Mouse (Mus musculus) CD4-positive, CD25-positive, alpha-beta regulatory T cell, adult 4 months (primary cell): Measurements from ENCODE around the gene Tdrd7. TPM values are rescaled to one million over a fixed set of nuclear protein-coding genes. Genes with fewer than 3 reads are reported as not detected.

Experiments
- ATAC-seq: one replicate; pipeline ENCODE4 v1.8.0; 2017
- polyA plus RNA-seq, 2 experiments: library from polyadenylated mRNA; unstranded; fragments of 100-300 nt; shearing (Covaris generic); gene quantifications; one replicate each; pipeline ENCODE4 v1.2.1; 2017

Tdrd7 gene
- 1 to 10 TPM; 7.2 to 8.9 TPM for polyA plus RNA-seq

DNA sequence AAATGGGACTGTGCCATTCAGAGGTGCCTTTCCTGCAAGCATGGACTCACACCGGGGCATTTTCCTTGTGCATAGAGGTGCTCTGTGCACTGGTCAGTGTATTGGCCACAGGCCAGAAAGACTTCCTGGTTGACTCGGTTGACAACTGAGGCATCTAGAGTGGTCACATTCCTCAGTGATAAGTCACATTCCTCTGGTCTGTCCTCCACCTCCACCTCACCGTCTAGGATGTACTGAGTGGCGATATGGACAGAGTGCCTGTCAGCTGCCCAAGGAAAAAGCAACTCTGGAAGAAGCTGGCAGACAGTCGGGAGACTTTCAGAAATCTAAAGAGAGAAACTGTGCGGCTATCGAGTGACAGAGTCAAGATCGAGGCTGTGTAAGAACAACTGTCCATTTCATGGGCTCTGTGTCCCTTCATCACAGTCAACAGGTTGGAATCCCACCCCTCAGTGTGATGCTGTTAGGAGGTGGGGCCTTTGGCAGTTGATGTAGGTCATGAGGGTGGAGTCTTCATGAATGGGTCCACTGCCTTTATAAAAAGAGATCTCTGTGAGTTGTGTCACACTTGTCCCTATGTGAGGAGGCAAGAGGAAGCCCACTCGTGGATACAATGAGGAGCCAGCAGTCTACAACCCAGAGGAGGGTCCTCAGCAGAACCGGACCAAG is at the start of gene Tdrd7:
TSS of gene Tdrd7 (plus strand) at position 564 of the 669 bp plus-strand sequence.
- ATAC-seq, result no peak

DNA sequence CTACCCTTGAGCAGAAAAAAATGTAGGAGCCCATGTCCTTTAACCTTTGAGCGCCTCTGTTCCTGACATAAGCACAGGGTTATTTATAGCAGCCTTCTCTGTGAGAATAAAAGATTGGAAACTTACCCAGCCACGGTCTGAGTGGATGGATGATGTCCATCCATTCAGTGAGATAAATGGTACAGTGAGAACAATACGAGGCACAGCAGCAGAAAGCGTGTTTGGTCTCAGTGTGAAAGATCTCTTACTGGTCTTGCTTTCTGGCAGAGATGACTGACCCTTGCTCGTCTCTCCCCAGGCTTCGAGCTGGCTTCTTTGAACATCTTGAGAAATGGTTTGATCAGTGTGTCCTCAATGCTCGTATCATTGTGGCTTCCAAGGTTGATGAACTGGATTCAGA is 48.0 kb upstream of the Tdrd7 start:
- ATAC-seq, result no peak

DNA sequence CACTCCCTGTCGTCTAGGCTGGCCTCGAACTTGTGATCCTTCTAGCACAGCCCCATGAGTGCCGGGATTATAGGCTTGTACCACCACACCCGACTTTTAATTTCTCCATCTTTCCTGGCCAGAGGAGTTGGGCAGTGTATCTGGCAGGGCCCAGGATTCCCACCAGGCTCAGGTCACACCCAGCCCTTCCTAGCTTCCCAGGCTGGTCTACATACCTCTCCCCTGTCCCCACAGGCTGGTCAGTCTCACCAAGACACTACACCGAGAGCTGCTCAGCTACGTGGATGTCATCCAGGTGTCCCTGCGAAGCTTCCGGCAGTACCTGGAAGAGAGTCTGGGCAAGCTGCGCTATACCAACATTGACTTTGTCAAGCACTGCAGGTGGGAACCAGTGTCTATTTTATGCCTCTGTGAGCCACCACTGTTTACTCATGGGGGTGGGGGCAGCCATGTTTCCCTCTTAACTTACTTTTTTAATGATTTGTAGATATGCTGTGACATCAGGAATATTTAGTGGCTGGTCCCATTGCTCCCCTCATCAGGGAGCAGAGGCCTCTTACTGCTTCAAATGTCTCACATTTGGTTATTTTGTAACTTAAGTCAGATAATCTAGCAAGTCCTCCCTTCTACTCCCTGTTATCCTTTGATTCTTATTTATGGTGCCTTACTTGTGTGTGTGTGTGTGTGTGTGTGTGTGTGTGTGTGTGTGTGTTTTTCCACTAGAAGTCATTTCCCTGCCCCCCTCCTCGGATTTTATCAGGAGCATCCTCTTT is 43.3 kb upstream of the Tdrd7 start:
- no peak for ATAC-seq

DNA sequence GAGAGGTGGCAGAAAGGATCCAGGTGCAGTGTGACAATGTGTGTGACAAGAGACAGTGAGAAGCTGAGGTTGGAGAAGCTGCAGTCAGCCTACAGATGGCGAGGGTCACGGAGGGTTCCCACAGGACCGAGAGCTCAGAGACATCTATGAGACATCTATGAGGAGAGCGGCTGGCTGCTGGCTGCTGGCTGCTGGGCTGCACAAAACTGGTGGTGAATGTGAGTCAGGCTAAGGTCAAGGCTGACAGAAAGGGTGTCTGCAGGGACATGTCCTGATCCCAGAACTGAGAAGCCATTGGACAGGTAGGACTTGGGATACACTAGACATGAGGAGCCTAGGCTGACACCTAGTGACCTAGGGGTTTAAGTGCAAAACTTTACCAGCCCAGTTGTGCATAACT is 41.1 kb upstream of the Tdrd7 start:
- no peak for ATAC-seq

DNA sequence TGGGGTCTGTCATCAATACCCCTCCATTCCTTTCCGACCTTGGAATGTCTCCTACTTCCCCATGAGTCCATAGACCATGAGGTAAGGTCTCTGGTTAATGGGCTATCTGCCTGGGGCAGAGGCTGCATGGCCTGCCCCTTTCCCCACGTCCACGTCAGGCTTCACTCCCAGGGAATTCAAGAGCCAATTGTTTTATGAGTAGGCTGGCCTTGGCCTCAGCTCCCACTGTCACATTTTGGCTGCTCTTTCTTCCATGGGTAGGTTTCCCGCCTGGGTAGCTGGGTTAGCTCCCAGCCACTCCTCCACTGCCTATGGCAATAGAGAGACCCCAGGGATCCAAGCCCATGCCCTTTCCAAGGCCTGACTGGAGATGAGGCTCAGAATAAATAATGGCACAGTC is 36.6 kb upstream of the Tdrd7 start:
- no peak for ATAC-seq

DNA sequence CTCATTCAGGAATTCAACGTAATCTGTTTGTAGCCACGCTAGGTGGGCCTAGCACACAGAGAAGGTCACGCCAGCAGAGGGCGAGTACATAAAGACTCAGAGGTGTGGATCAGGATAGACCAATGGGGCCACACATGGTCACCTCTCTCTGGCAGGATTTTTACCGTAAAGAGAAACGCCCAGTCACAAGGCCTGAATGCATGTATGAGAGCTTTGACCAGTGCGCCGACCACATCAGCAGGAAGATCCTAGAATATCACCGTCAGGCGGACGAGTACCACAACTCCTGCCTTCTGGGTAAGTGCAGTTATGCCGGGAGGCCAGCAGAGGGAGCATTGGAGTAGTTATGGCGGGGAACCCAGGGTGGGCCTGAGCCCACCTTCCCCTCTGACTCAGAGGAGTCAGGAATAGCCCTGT is 23.5 kb upstream of the Tdrd7 start:
- ATAC-seq, result peak; percentile 57

DNA sequence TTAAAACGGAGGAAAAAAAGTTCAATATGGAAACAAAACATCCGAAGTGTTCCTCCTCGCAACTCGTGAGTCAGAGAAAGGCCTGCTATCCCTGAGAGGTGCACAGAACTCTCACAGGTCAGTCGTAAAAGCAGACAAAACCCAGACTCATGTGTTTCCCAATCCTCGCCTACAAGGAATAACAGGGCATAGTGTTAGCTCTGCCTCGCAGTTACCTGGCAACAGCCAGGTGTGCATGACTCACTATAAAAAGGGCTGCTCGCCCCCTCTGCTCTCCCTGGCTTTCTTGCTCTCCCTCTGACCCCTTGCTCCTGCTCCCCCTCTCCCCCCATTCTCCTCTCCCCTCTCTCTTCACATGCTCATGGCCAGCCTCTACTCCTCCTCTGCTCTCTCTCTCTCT is 17.4 kb upstream of the Tdrd7 start:
- ATAC-seq, result no peak

DNA sequence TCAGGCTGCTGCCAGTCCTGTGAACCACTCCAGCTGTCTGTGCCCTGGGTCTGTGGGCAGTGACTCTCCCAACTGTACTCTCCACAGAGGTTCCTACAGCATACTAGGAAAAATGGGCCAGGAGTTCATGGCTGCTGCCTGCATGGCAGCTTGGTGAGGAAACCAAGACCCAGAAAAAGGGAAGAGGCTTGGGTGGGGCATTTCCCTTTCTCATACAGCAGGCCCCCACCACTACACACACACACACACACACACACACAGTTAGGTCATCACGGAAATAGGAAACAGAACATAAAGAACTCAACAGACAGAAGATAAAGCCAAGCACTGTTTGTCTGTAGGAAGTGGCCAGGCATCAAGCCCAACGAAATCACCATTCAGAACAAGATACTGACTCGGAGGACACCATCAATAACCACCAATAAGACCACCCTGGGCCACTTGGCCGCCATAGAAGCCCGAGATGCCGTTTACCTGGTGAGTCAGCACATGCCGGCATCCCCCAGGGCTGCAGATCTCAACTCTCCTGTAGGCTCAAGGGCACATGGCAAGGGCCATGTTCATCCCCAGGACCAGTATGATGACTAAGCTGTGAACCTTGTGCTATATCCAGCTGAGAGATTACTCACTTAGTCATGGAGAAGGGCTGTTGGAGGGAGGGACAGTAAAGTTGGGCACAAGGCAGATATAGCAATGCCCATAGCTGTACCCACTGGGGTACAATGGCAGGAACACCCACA is 15.9 kb upstream of the Tdrd7 start:
- no peak for ATAC-seq

DNA sequence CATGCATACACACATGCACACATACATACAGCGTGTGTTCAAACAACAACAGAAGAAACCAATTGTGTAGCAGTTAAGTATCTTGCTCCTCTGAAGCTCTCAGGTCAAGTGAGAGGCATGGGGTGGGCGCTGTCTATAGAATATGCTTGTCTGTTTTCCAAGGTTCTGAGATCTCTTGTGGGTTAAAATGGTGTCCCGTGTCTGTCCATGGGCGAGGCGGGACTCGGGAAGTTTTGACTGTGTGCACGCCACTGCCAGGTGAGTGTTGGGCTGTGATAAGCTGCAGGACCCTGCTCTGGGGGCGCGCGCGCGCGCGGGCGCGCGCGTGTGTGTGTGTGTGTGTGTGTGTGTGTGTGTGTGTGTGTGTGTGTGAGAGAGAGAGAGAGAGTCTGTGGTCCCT is 13.3 kb upstream of the Tdrd7 start:
- ATAC-seq, result no peak

DNA sequence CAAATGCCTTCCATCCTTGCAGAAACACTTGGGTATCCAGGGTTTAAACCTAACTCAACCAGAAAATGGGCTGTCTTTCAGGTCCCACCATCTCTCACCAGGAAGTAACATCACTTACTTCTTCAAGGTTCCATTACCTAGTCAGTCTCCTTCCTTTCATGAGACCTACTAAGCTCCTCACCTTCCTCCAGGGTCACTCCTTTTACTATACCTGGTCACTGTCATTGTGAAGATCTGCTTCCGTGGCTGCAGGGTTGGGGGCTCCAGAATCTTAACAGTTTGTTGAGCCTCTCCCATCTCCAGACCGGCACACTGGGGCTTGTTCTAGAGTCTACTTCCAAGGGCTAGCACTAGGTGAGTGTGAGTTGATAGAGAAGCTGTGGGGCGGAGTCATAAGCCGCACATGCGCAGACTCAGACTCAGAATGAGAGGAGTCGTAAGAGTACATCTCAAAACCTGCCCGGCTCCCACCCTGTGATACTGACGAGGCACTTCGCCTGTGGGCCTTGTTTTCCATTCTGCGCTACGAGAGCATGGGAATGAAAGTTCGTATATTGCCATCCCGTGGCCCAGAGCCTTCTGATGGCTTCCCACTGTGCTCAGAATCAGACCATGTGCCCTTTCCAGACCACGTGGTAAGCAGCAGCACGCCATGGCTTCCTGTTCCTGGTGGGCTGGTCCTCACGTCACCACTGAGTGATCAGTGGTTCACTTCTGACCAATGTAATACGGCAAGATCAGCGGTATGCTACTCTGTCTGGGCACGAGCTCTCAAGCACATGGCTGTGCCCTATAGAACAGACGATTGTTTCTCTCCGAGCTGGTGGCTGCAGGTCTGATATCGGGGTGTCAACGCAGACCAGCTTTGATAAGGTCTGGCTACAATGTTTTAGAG is 11.9 kb upstream of the Tdrd7 start:
- ATAC-seq, result no peak

DNA sequence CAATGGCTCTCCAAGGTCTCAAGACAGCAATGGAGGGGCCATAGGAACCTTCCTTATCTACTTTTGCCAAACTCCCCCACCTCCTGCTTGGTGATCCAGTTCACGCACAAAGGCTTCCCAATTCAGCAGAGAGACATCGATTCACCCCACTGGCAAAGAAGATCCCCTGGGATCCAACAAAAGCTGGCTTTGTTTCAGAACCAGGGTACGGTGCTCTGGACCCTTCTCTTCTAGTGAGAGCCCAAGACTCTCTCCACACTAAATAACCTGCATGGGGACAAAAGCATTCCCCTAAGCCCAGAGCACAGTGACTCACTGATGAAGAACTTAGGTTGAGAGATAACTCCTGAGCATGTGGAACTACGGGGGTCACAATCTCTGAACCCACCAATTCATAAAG is 9.9 kb upstream of the Tdrd7 start:
- no peak for ATAC-seq

DNA sequence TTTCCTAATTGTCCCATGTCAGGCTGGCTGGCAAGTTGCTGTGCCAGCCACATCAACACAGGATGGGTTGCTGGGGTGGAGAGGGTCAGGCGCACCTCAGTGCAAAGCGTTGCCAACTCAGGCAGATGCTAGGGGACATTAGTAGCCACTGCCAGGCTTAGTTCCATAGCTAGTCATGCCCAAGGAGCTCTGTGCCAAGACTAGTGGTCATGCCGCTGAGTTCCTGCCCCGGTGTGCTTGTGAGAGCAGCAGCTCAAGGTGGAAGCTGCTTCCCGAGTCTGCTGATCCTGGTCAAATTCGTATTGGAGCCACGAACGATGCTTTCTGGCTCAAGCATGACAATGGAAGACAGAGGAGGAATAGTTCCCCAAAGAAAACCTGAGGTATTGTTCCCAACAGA is 9.0 kb upstream of the Tdrd7 start:
- no peak for ATAC-seq

DNA sequence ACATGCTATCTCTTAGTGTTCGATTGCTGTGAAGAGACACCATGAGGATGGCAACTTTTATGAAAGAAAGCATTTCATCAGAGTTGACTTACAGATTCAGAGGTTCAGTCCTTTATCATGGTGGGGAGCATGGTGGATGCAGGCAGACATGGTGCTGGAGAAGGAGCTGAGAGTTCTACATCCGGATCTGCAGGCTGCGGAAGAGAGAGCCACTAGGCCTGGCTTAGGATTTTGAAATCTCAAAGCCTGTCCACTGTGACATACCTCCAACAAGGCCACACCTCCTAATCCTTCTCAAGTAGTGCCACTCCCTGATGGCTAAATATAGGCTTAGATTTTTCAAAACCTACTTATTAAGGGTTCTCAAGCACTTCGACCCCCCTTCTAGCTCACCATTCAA is 8.4 kb upstream of the Tdrd7 start:
- ATAC-seq, result no peak

DNA sequence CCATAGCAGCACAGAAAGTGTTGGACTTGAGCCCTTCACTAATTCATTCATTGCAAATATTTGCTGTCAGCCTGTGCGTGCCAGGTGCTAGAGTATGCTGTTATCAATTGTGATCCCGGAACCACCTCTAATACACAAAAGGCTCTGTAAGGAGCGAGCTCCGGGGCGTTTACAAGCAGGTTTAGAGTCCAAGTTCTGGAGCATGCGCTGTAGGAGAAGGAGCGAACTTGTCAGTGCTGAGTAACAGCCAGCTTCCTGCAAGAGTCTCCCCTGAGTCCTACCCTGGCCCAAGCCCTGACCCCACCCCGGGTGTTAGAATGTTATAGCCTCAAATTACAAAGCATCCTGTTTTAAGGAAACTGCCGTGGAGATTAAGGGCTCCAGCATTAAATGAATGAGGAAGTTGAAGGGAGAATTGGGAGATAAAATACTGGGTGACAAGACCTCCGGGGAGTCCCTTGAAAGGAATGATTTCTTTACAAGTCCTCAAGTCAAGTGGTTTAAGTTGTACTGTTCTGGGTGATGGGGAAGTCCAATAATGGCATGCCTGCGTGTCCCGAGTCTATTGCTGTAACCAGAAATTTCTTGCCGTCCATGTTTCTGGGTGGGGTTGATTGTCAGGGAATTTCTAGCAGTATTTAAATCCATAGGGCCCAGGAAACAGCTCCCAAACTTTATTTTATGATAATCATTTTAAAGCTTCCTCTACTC is 758 bp downstream of the Tdrd7 start:
- ATAC-seq, result no peak

DNA sequence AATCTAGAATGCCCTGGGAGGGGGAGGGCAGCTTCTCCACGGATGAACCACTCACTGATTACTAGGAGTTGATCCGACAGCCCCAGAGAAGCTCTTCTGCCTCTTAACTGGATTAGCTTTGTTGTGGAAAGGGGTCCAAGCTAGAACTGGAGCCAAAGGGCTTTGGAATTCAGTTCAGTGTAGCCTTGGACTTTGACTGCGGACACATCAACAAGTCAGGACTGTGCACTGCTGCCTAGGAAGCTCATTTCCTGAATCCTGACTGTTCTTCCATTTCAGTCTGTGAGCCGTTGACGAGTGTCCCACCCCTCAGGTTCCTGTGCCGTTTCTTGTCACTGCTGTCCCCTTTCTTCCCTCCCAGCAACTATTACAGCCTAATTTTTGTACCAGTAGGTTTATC is 1.6 kb downstream of the Tdrd7 start:
- no peak for ATAC-seq

DNA sequence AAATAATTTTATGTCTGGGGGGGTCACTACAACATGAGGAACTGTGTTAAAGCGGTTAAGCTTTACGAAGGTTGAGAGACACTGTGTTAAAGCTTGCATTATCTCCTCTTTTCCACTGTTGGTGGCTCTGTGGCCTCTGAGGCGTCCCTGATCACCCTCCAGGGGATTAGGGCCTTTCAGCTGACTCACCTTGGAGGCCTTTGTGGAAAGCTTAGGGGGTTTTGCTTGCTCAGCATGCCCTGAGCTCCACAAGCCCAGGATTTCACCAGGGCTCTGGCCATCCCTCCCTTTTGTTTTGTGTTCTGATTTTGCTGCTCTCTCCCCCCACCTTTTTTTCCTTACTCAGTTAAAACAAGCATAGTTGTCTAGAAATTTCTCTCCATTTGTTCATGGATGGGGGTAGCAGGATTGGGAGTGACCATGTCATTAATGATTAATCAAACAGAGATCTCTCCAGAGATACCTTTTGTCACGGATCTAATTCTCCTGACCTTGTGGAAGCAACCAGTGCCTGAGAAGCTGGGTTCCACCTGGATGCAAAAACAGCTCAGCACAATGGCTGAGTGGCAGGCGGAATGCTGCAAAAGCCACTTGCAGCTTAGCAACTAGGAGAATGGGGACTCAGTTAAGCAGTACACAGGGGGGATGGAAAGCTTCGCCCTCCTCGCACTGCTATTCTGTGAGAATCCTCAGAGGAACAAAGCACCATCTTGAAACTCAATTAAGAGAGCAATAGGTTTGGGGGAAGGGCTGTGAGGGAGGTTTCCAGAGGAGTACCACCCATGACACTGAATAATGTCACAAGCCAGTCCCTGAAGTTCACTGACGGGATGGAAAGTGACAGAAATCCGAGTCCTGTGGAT is 2.6 kb downstream of the Tdrd7 start:
- ATAC-seq, result no peak

DNA sequence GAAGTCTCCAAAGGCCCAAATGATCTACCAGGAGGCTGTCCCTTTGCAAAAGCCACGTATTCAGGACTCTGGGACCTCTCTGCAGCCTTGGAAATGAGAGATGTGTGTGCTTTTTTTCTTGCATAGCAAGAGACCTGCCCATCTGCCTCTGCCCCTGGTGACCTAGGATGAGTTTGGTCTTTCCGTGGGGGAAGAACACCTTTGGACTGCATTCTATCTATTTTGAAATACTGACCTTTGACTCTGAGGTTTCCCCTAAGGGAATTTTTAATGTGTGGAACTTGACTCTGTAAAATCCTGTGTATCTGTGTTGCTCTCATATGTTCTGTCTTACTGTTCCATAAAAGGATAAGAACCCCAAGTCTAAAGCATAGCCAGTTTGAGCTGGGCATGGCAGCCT is 3.9 kb downstream of the Tdrd7 start:
- no peak for ATAC-seq

DNA sequence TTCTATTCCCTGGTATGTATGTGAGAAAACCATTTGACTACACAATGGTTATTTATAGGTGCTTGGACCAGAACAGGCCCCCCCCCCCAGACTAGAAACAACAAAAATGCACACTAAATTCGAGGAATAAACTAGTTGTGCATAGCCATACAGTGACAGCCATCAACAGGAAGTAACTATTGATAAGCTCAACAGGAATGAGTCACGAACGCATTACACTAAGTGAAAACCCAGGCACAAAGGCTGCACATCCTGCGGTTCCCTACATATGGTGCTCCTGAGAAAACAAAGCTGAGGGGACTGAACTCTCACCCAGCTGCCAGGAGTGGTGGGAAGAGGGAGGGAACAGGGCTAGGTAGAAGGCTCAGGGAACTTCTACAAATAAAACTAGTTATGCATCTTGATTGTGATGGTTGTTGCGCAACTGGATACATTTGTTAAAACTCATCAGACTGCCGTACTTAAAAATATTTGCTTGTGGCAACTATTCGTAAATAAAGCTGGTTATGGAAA is 5.0 kb downstream of the Tdrd7 start:
- no peak for ATAC-seq

DNA sequence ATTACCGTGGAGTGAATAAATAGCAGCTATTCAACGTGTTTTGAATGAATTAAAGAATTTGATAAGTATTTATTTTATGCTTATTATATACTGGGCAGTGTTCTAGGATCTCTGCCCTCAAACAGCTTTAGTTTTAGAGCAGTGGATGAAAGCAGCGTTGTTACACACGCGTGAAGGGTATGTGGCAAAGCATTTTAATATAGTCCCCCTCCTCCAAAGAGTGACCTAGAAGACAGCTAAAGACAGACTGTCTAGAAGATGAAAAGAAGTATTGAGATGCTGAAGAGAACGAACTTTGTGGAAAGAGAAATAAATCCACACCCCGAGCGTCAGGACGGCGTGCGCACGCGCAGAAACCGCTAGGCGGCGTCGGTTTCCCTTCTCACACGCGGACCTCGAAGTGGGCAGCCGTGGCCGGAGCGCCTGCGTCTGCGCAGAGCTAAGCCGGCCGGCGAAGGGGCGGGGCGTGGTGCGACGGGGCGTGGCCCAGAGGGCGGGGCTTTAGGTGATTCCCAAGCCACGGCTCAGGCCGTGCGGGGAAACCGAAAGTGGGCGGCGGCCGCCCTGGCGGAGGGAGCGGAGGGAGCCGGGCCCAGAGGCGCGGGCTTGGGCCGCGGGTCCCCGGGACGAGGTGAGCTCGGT is 6.8 kb downstream of the Tdrd7 start:
- peak; percentile 85 for ATAC-seq

DNA sequence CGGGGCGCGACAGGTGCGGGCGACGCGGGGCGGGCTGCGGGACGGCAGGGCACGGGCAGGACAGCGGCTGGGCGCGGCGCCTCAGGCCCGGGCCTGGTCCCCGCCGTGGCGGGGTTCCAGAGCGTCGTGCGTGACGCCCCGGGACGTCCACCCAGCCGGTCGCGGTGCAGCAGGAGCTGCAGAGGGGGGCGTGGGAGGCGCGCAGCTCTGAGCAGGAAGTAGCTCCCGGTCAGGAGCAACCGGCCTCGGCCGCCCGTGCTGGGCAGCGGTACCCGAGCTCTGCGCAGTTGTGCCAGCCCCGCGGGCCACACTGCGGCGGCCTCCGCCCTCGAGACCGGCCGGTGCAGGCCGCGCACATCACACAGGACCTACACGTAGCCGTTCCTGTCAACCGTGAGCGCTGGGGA is 7.3 kb downstream of the Tdrd7 start:
- peak; percentile 54 for ATAC-seq
